Mouse (Mus musculus) thymus, postnatal 25 days (tissue): ENCODE measurements at regions not wholly inside any gene's neighbourhood (a gene's known extent, or its start where the extent isn't known, plus 50 kb on each side); places are given as distances from the start of the nearest gene placed in this dataset.

ENCODE experiments used
- DNase-seq: peaks from one replicate; pipeline ENCODE4 v3.0.0; 2022

- no peak for DNase-seq
Observed at GRCm38 (mm10) chr10:19127581-19128291, 112.3 kb upstream of the Tnfaip3 start.

- no peak for DNase-seq
Observed at GRCm38 (mm10) chr10:19126922-19127321, 111.5 kb upstream of the Tnfaip3 start.

- no peak for DNase-seq
Observed at GRCm38 (mm10) chr10:19126438-19126837, 111.0 kb upstream of the Tnfaip3 start.

GRCm38 (mm10) chr10:19123691-19124090 is 108.2 kb upstream of the Tnfaip3 start:
- no peak for DNase-seq

- no peak for DNase-seq
Observed at GRCm38 (mm10) chr10:19122221-19122620, 106.8 kb upstream of the Tnfaip3 start.

GRCm38 (mm10) chr10:19119281-19120049 is 104.0 kb upstream of the Tnfaip3 start:
- no peak for DNase-seq

GRCm38 (mm10) chr10:19118569-19119280 is 103.3 kb upstream of the Tnfaip3 start:
- DNase-seq: no peak

- DNase-seq: no peak
Observed at GRCm38 (mm10) chr10:19117071-19117605, 101.7 kb upstream of the Tnfaip3 start.

- no peak for DNase-seq
Observed at GRCm38 (mm10) chr10:19112459-19112858, 97.0 kb upstream of the Tnfaip3 start.

- no peak for DNase-seq
Observed at GRCm38 (mm10) chr10:19105231-19105681, 89.8 kb upstream of the Tnfaip3 start.

GRCm38 (mm10) chr10:19104671-19105203 is 89.3 kb upstream of the Tnfaip3 start:
- DNase-seq: peak; percentile 72

- DNase-seq: no peak
Observed at GRCm38 (mm10) chr10:19099369-19100285, 84.2 kb upstream of the Tnfaip3 start.

- peak; percentile 88 for DNase-seq
Observed at GRCm38 (mm10) chr10:19094297-19094696, 78.8 kb upstream of the Tnfaip3 start.

GRCm38 (mm10) chr10:19093689-19094088 is 78.2 kb upstream of the Tnfaip3 start:
- DNase-seq: no peak

GRCm38 (mm10) chr10:19091949-19092348 is 76.5 kb upstream of the Tnfaip3 start:
- no peak for DNase-seq

GRCm38 (mm10) chr10:19091110-19091509 is 75.7 kb upstream of the Tnfaip3 start:
- DNase-seq: no peak

GRCm38 (mm10) chr10:19086995-19087394 is 71.5 kb upstream of the Tnfaip3 start:
- no peak for DNase-seq

- DNase-seq: no peak
Observed at GRCm38 (mm10) chr10:19082136-19082535, 66.7 kb upstream of the Tnfaip3 start.

GRCm38 (mm10) chr10:19078047-19078446 is 62.6 kb upstream of the Tnfaip3 start:
- DNase-seq: no peak

GRCm38 (mm10) chr10:19068377-19068776 is 52.9 kb upstream of the Tnfaip3 start:
- no peak for DNase-seq

- DNase-seq: no peak
Observed at GRCm38 (mm10) chr10:19067623-19068022, 52.2 kb upstream of the Tnfaip3 start.

- no peak for DNase-seq
Observed at GRCm38 (mm10) chr10:19066821-19067350, 51.4 kb upstream of the Tnfaip3 start.
